Mouse (Mus musculus) limb, embryonic 12.5 days (tissue): ENCODE data around the gene Mgme1. TPM values are rescaled to one million over a fixed set of nuclear protein-coding genes. Genes with fewer than 3 reads are reported as not detected.

Source experiments
- ATAC-seq: fragments of 200-750 bp; cut with Nextera tagmentation; 2 replicates; pipeline ENCODE4 v1.8.0; 2017; ENCODE audit warnings: low read depth, moderate TSS enrichment; ENCODE audit not compliant: insufficient number of reproducible peaks, insufficient read depth, low FRiP score, low TSS enrichment
- H3K27ac ChIP-seq: fragments of 300-500 bp; sonication (generic); 2 replicates; pipeline ENCODE4 v1.5.1; 2016; ENCODE audit warnings: mild to moderate bottlenecking, moderate library complexity
- H3K27me3 ChIP-seq: fragments of 300-500 bp; sonication (generic); 2 replicates; pipeline ENCODE4 v1.6.1; 2016; ENCODE audit warnings: mild to moderate bottlenecking, moderate library complexity
- H3K36me3 ChIP-seq: fragments of 300-500 bp; sonication (generic); 2 replicates; pipeline ENCODE4 v1.6.1; 2016; ENCODE audit warnings: mild to moderate bottlenecking, moderate library complexity
- H3K4me1 ChIP-seq: fragments of 300-500 bp; sonication (generic); replicated peaks from 2 replicates; pipeline ENCODE4 v1.6.1; 2016
- H3K4me2 ChIP-seq: fragments of 300-500 bp; sonication (generic); 2 replicates; pipeline ENCODE4 v1.6.1; 2016; ENCODE audit warnings: mild to moderate bottlenecking, moderate library complexity
- H3K4me3 ChIP-seq: fragments of 300-500 bp; sonication (generic); replicated peaks from 2 replicates; pipeline ENCODE4 v1.5.1; 2016; ENCODE audit warnings: mild to moderate bottlenecking
- H3K9ac ChIP-seq: fragments of 300-500 bp; sonication (generic); replicated peaks from 2 replicates; pipeline ENCODE4 v1.6.1; 2016; ENCODE audit warnings: mild to moderate bottlenecking, moderate library complexity
- H3K9me3 ChIP-seq: fragments of 300-500 bp; sonication (generic); 2 replicates; pipeline ENCODE4 v1.6.1; 2016; ENCODE audit warnings: mild to moderate bottlenecking, moderate library complexity
- WGBS: fragments of 180-500 bp; shearing (Covaris S2); methylation state at CpG from one replicate; pipeline ENCODE4 v1.1.7; 2016; 5-methylcytosine and 5-hydroxymethylcytosine counted together
- polyA plus RNA-seq: library from polyadenylated mRNA; unstranded; fragments of >200 nt; fragmentation: Nextera tagmentation; extraction: Ambion mirVana; gene quantifications from 2 replicates; pipeline ENCODE4 v1.2.1, GENCODE M21; 2016

Gene Mgme1
- polyA plus RNA-seq, 1 experiment from 2014 or later = 21.7 TPM

GRCm38 (mm10) chr2:144324218-144324617, 53.8 kb downstream of the Mgme1 start:
- H3K27me3 ChIP-seq = peaks cover 19% of the 10 kb centered on the region
- peaks cover 1% of the 10 kb centered on the region; the same call in 1 of the 2 replicates for H3K4me1 ChIP-seq
- WGBS = 64% methylated on average over 3 of the region's 3 CpGs
- no peak overlapping the region for H3K27ac ChIP-seq
- ATAC-seq = no peak
- no peak overlapping the region for H3K9ac ChIP-seq
- H3K36me3 ChIP-seq = no peaks in the 10 kb centered on the region
- no peak overlapping the region for H3K4me3 ChIP-seq
- H3K9me3 ChIP-seq = no peaks in the 10 kb centered on the region
- H3K4me2 ChIP-seq = no peak overlapping the region

GRCm38 (mm10) chr2:144329451-144329850, 59.0 kb downstream of the Mgme1 start:
- Histone ChIP-seq H3K4me2 (peak overlapping the region; percentile 92), H3K4me3 (peak overlapping the region; percentile 51; the same call in 1 of the 2 replicates)
- 5% methylated on average over 10 of the region's 10 CpGs for WGBS

GRCm38 (mm10) chr2:144329937-144330336, 59.5 kb downstream of the Mgme1 start:
- no peak overlapping the region for H3K9ac ChIP-seq
- peak overlapping the region; percentile 92 for H3K4me2 ChIP-seq
- peak overlapping the region; percentile 51 for H3K4me3 ChIP-seq
- under 1% methylated on average over 10 of the region's 10 CpGs for WGBS
- ATAC-seq = no peak
- no peak overlapping the region for H3K27ac ChIP-seq
- H3K27me3 ChIP-seq = peaks cover 75% of the 10 kb centered on the region
- H3K36me3 ChIP-seq = no peaks in the 10 kb centered on the region
- H3K4me1 ChIP-seq = peaks cover 37% of the 10 kb centered on the region
- no peaks in the 10 kb centered on the region for H3K9me3 ChIP-seq

More at GRCm38 (mm10) chr2:144329451-144329850, 59.0 kb downstream of the Mgme1 start:
- Histone ChIP-seq H3K4me1 (peaks cover 37% of the 10 kb centered on the region), H3K27ac (no peak overlapping the region), H3K27me3 (peaks cover 70% of the 10 kb centered on the region), H3K36me3 (no peaks in the 10 kb centered on the region), H3K9me3 (no peaks in the 10 kb centered on the region), H3K9ac (no peak overlapping the region)
- no peak for ATAC-seq

- ATAC-seq = 0 out of 2 replicates have a peak, but pooled peaks have one; percentile 42
- Histone ChIP-seq H3K9ac (peak overlapping the region; percentile 35), H3K4me2 (peak overlapping the region; percentile 92), H3K4me3 (peak overlapping the region; percentile 51), H3K9me3 (no peaks in the 10 kb centered on the region), H3K27ac (no peak overlapping the region), H3K4me1 (peaks cover 37% of the 10 kb centered on the region), H3K27me3 (peaks cover 80% of the 10 kb centered on the region), H3K36me3 (no peaks in the 10 kb centered on the region)
- WGBS = 1% methylated on average over 33 of the region's 41 CpGs
Measured at GRCm38 (mm10) chr2:144330352-144330959, 60.0 kb downstream of the Mgme1 start.

Other genes with a start within 250 kb of the Mgme1 start
- not detected in 2 replicates for gene Banf2, start 237.6 kb upstream of the Mgme1 start, polyA plus RNA-seq
- 139 and 145 TPM in 2 replicates for gene Snx5, start 243 bp downstream of the Mgme1 start, polyA plus RNA-seq
- gene Ovol2, start 61.5 kb downstream of the Mgme1 start, polyA plus RNA-seq = 1.4 and 1.8 TPM in 2 replicates
- gene Kat14, start 98.3 kb downstream of the Mgme1 start, polyA plus RNA-seq = 54.6 and 54.7 TPM in 2 replicates
- gene Pet117, start 98.3 kb downstream of the Mgme1 start, polyA plus RNA-seq = 0.60 and 1.5 TPM in 2 replicates